Mouse (Mus musculus): Measurements from ENCODE around the gene Cuedc2.
A peak's percentile ranks its signal among the peaks of the same experiment; 100 is the strongest.

Cuedc2 gene

GRCm38 (mm10) chr19:46306751-46307289 is 31.7 kb downstream of the Cuedc2 start:
- DNase-seq (ENCODE audit: low spot score in 2 of 2): no peak

DNA sequence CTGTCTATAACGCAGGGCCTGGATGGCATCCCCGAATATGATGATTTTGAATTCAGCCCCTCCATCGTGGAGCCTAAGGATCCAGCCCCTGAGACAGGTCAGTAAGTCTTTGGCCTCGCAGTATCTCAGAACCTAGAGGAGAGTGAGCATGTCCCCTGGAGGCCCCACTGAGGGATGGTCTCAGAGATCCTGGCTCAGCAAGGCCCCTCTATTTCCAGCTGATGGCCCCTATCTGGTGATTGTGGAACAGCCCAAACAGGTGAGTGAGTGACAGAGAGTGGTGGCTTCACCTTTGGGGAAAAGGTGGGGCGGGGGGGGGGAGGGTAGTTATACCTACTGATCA is 32.3 kb downstream of the Cuedc2 start:
- DNase-seq (ENCODE audit: low spot score in 2 of 2): no peak

GRCm38 (mm10) chr19:46305432-46306267 is 32.9 kb downstream of the Cuedc2 start:
- no peak for DNase-seq (ENCODE audit: low spot score in 2 of 2)

DNA sequence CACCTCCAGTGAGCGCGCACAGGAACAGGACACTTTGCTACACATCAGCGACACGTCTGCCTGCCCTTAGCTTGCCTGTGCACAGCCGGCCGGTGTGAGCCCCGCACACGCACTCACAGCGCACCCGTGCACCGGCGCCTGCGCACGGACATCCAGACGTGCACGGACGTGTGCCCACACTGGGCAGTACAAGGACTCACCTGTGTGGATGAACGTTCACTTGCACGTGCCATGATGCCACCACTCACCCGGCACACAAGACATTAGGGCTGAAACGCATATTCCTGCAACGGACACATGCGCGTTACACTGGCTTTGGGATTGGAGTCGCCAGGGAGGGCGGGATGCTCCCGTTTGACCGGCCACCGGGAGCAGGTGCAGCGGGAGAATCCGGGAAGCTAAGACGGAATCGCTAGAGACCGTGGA is 33.6 kb downstream of the Cuedc2 start:
- DNase-seq (ENCODE audit: low spot score in 2 of 2): no peak

GRCm38 (mm10) chr19:46304216-46304841 is 34.2 kb downstream of the Cuedc2 start, which contains the start of gene Nfkb2:
TSS of gene Nfkb2 (plus strand) at chr19:46304320.
- DNase-seq (ENCODE audit: low spot score in 2 of 2): peak in 1 of 2 experiments; percentile 70

- no peak for DNase-seq (ENCODE audit: low spot score in 2 of 2)
Observed at GRCm38 (mm10) chr19:46303251-46304215, 35.0 kb downstream of the Cuedc2 start.

GRCm38 (mm10) chr19:46302551-46302950 is 36.0 kb downstream of the Cuedc2 start:
- no peak for DNase-seq (ENCODE audit: low spot score in 2 of 2)

DNA sequence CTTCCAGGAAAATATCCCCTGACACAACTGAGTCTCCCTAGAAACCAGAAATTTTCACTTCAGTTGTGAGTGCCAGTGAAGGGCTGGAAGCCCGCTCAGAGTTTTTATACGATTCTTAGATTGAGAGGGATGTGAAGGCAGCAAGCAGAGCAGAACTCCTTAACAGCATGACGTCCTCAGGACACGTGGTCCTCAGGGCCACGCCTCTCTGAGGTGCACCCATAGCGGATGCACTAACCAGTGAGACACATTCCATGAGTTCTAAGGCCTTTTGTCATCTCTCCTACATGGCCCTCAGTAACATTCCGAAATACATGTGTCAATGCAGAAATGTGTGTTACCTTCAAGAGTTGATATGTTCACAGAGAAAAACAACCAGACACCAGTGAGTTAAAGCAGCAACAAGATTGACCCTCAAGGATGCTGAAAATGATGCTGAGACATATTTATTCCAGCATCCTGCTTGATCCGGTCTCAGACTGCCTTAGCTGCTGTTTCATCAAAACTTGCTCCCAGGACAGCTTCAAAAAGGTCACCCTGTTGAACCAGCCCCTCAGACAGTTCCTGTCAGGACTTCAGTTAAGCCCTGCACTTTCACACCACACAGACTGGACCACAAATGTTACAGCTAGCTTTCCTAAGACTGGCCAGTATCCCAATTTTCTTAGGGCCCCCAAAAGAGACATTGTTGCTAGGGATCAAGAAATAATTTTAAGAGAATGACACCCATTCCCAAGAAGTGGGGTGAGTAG is 38.0 kb downstream of the Cuedc2 start:
- DNase-seq (ENCODE audit: low spot score in 2 of 2): no peak

DNA sequence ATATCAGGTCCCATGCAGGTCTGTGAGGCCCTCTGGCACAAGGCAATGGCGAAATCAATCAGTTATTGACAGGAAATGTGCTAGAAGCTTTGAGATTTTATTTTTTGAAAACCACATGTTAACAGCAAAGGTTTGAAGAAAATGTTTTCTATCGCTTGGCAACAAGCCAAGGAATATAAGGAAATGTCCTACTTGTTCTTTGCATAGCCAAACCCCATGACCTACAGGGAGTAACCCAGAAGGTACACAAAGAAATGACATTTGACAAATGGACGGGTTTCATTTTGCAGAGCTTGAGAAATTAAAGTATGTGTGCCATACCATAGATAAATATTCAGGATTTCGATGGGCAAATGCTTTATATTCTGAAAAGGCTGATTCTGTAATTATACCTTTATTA is 41.6 kb downstream of the Cuedc2 start:
- DNase-seq (ENCODE audit: low spot score in 2 of 2): no peak

- DNase-seq (ENCODE audit: low spot score in 2 of 2): no peak
Observed at GRCm38 (mm10) chr19:46290535-46291105, 47.9 kb downstream of the Cuedc2 start.

DNA sequence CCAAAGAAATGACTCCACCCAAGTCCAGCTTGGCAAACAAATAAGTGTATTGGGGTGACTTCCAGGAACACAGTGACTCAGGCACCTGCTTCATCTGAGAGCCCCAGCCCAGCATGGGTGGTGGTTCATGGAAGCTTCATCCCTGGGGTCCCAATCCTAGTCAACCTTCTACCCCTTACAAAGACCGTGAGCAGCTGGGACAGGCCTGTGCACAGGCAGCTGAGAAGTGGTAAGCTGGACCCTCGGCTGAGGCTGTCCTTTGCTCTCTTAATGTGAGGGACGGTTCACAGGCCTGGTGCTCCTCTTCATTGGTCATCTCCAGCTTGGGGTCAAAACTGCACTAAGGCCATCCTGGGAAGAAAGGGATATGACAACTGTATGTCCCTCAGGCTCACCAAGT is 50.9 kb downstream of the Cuedc2 start:
- no peak for DNase-seq (ENCODE audit: low spot score in 2 of 2)

GRCm38 (mm10) chr19:46286926-46287325 is 51.6 kb downstream of the Cuedc2 start:
- no peak for DNase-seq (ENCODE audit: low spot score in 2 of 2)

GRCm38 (mm10) chr19:46286047-46286446 is 52.5 kb downstream of the Cuedc2 start:
- DNase-seq (ENCODE audit: low spot score in 2 of 2): no peak

GRCm38 (mm10) chr19:46285631-46286030 is 52.9 kb downstream of the Cuedc2 start:
- no peak for DNase-seq (ENCODE audit: low spot score in 2 of 2)

GRCm38 (mm10) chr19:46284686-46285085 is 53.8 kb downstream of the Cuedc2 start:
- no peak for DNase-seq (ENCODE audit: low spot score in 2 of 2)

DNA sequence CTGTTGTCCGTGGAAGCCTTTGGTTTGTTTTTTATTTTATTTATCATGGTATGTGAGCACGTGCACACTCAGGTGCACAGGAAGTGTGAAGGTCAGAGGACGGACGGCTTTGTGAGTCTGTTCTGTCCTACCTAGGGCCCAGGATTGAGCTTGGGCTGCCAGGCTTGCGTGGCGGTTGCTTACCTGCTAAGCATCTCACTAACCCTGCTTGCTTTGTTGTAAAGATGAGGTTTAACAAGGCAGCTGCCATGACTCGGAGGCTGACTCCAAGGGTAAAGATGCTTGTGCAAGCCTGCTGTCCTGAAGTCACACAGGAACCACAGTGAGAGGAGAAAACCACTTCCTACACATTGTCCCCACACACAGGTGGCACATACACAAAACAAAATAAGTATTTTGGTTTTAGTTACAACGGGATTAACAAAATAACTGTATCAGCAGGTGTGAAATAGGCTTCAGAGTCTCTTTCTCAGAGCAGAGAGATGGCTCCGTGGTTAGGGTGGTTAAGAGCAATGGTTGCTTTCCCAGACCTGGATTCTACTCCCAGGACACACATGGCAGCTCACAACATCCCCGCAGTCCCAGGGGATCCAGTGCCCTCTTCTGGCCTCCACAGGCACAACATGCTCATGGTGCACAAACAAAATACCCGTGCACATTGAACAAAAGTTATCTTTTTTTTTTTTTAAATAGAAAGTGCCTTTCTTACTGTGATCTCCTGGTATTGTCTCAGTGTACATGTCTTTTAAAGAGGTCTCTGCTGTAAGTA is 56.2 kb downstream of the Cuedc2 start:
- DNase-seq (ENCODE audit: low spot score in 2 of 2): no peak

Measured in frontal cortex, postnatal 25 days (tissue).